Mouse (Mus musculus) erythroblast, embryonic 14.5 days (primary cell): Measurements from ENCODE around the gene Robo1.

Experiments
- GATA1 ChIP-seq: IDR thresholded peaks from 2 replicates; pipeline ENCODE4 v1.6.1; 2012; ENCODE audit warnings: low read length, inconsistent platforms, mixed read lengths
- TAL1 ChIP-seq: IDR thresholded peaks from 3 replicates; pipeline ENCODE4 v1.6.1; 2012; ENCODE audit warnings: low read length, inconsistent platforms, mixed read lengths

DNA sequence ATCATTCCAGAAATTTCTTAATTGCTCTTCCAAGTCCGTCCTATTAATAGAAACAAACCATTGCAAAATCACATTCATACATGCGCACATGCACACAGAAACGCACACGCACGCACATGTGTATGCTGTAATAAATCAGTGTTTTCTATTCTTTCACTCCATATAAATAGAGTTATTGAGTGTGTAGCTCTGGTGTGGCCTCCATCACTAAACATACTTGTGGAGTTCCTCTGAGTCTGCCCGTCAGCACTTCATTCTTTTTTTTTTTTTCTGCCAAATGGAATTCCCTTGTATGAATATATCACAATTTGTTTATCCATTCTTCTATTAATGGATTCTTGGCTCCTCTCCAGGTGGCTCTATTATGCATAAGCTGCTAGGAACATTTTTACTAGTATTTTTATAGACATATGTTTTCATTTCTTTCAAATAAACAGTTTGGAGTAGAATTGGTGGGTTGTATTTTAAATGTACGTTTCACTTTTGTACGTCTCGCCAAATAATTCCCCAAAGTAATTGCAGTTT, 483.1 kb downstream of the Robo1 start:
- TF ChIP-seq TAL1: no peak
- no peak for TF ChIP-seq GATA1
